Mouse (Mus musculus): ENCODE results near the gene Itgb2l. TPM values are rescaled to one million over a fixed set of nuclear protein-coding genes. Genes with fewer than 3 reads are reported as not detected.

Gene Itgb2l
- total RNA-seq, 1 experiment: not detected

- Histone ChIP-seq H3K36me3 (ENCODE audit: control insufficient read depth, insufficient read depth, low read length, poor library complexity, severe bottlenecking) (no peaks in the 10 kb centered on the region), H3K4me3 (ENCODE audit: insufficient read depth in 1 of 2, low read depth in 1 of 2, low read length in 2 of 2, poor library complexity in 1 of 2, severe bottlenecking in 1 of 2) (no peak overlapping the region), H3K27ac (ENCODE audit: insufficient read depth, low read depth, low read length, poor library complexity, severe bottlenecking) (no peak overlapping the region), H3K9me3 (ENCODE audit: control insufficient read depth, insufficient read depth, low read depth, low read length) (no peaks in the 10 kb centered on the region), H3K4me1 (ENCODE audit: control insufficient read depth in 2 of 2, insufficient read depth in 2 of 2, low read length in 2 of 2, poor library complexity in 1 of 2) (no peaks in the 10 kb centered on the region), H3K9ac (ENCODE audit: insufficient read depth, low read depth, low read length, poor library complexity, severe bottlenecking) (no peak overlapping the region)
- TF ChIP-seq HCFC1 (IDR thresholded peaks at IDR 0.05; ENCODE audit: borderline replicate concordance, insufficient read depth, low read length) (no peak), ZNF384 (IDR thresholded peaks at IDR 0.05; ENCODE audit: low read depth, low read length) (no peak), MAFK (IDR thresholded peaks at IDR 0.05; ENCODE audit: insufficient read depth, low read depth, low read length) (no peak), ZC3H11A (IDR thresholded peaks at IDR 0.05; ENCODE audit: borderline replicate concordance, low read depth, low read length) (no peak), CHD2 (IDR thresholded peaks at IDR 0.05; ENCODE audit: low read depth, low read length) (no peak)
- in situ Hi-C loops (cut with MboI; ENCODE audit: low sequenced_read_pairs in 2 of 2, unreplicated experiment in 2 of 2): no loop called here
- DNase-seq (ENCODE audit: low read depth, low spot score): no peak
These were observed 30.8 kb upstream of the Itgb2l start for GRCm38 (mm10) chr16:96474185-96474584.

DNA sequence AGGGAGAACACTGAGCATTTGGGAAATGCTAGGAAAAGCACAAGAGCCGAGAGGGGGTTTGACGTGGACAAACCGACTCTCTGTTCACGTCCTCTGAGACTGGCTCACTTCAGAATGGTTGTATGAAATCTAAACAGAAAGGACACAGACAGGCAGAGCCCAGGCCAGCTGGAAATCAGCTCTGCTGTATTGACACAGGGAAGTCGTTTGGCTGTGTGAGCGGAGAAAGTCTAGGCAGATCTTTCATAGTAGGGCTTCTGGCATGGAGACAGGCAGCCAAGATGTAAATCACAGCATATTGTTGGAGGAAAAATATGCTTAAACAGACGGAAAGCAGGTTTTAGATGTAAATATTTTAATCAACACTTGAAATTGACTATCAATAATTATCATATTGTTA is 29.4 kb upstream of the Itgb2l start:
- Histone ChIP-seq H3K27ac (ENCODE audit: insufficient read depth, low read depth, low read length, poor library complexity, severe bottlenecking) (no peak overlapping the region), H3K4me3 (ENCODE audit: insufficient read depth in 1 of 2, low read depth in 1 of 2, low read length in 2 of 2, poor library complexity in 1 of 2, severe bottlenecking in 1 of 2) (no peak overlapping the region), H3K36me3 (ENCODE audit: control insufficient read depth, insufficient read depth, low read length, poor library complexity, severe bottlenecking) (no peaks in the 10 kb centered on the region), H3K9me3 (ENCODE audit: control insufficient read depth, insufficient read depth, low read depth, low read length) (no peaks in the 10 kb centered on the region), H3K9ac (ENCODE audit: insufficient read depth, low read depth, low read length, poor library complexity, severe bottlenecking) (no peak overlapping the region), H3K4me1 (ENCODE audit: control insufficient read depth in 2 of 2, insufficient read depth in 2 of 2, low read length in 2 of 2, poor library complexity in 1 of 2) (no peaks in the 10 kb centered on the region)
- no peak for DNase-seq (ENCODE audit: low read depth, low spot score)
- in situ Hi-C loops (cut with MboI; ENCODE audit: low sequenced_read_pairs in 2 of 2, unreplicated experiment in 2 of 2): no loop called here
- TF ChIP-seq MAFK (IDR thresholded peaks at IDR 0.05; ENCODE audit: insufficient read depth, low read depth, low read length) (no peak), ZNF384 (IDR thresholded peaks at IDR 0.05; ENCODE audit: low read depth, low read length) (no peak), CHD2 (IDR thresholded peaks at IDR 0.05; ENCODE audit: low read depth, low read length) (no peak), HCFC1 (IDR thresholded peaks at IDR 0.05; ENCODE audit: borderline replicate concordance, insufficient read depth, low read length) (no peak), ZC3H11A (IDR thresholded peaks at IDR 0.05; ENCODE audit: borderline replicate concordance, low read depth, low read length) (no peak)

DNA sequence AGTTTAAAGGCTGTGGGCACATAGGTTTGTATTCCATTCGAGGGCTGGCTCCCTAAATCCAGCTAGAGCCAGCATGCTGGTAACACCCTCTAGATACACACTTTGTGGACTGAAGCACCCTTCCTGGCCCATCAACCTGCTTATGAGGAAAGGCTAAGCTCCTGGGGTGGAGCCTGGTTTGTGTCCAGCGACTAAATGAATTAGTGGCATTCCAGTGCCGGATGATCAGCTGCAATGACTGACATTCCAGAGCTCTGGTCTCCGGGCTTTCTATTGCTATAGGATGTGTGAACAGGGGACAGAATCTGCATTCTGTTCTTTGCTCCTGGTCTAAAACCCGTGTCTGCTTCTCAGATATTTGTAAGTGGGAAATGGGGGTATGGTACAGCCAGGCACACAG is 28.9 kb upstream of the Itgb2l start:
- no peak overlapping the region for H3K4me3 ChIP-seq (ENCODE audit: insufficient read depth in 1 of 2, low read depth in 1 of 2, low read length in 2 of 2, poor library complexity in 1 of 2, severe bottlenecking in 1 of 2)
- DNase-seq (ENCODE audit: low read depth, low spot score): no peak
- H3K36me3 ChIP-seq (ENCODE audit: control insufficient read depth, insufficient read depth, low read length, poor library complexity, severe bottlenecking): no peaks in the 10 kb centered on the region
- no peaks in the 10 kb centered on the region for H3K4me1 ChIP-seq (ENCODE audit: control insufficient read depth in 2 of 2, insufficient read depth in 2 of 2, low read length in 2 of 2, poor library complexity in 1 of 2)
- H3K27ac ChIP-seq (ENCODE audit: insufficient read depth, low read depth, low read length, poor library complexity, severe bottlenecking): no peak overlapping the region
- H3K9me3 ChIP-seq (ENCODE audit: control insufficient read depth, insufficient read depth, low read depth, low read length): no peaks in the 10 kb centered on the region
- in situ Hi-C loops (cut with MboI; ENCODE audit: low sequenced_read_pairs in 2 of 2, unreplicated experiment in 2 of 2): no loop called here
- TF ChIP-seq MAFK (IDR thresholded peaks at IDR 0.05; ENCODE audit: insufficient read depth, low read depth, low read length): no peak
- no peak for TF ChIP-seq HCFC1 (IDR thresholded peaks at IDR 0.05; ENCODE audit: borderline replicate concordance, insufficient read depth, low read length)
- no peak for TF ChIP-seq ZC3H11A (IDR thresholded peaks at IDR 0.05; ENCODE audit: borderline replicate concordance, low read depth, low read length)
- no peak for TF ChIP-seq CHD2 (IDR thresholded peaks at IDR 0.05; ENCODE audit: low read depth, low read length)
- no peak overlapping the region for H3K9ac ChIP-seq (ENCODE audit: insufficient read depth, low read depth, low read length, poor library complexity, severe bottlenecking)

DNA sequence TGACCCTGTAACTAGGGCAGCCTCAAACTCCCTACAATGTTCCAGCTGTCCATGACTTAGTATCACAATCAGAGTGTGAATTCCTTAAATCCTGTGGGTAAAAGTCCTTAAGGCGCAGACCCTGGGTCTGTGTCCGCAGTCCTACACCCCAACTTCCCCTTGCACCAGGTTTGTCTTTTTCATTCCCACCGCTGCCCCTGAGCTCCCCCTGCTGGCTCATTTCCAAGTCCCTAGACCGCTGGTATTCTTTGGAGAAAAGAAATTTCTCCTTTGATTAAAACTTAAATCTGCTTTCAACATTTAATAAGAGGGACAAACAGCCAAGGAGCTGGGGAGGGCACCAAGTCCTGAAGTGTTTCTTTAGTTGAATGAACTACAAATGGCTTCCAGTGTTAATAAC is 26.2 kb upstream of the Itgb2l start:
- in situ Hi-C loops (cut with MboI; ENCODE audit: low sequenced_read_pairs in 2 of 2, unreplicated experiment in 2 of 2): no loop called here
- Histone ChIP-seq H3K4me1 (ENCODE audit: control insufficient read depth in 2 of 2, insufficient read depth in 2 of 2, low read length in 2 of 2, poor library complexity in 1 of 2) (no peaks in the 10 kb centered on the region), H3K9me3 (ENCODE audit: control insufficient read depth, insufficient read depth, low read depth, low read length) (no peaks in the 10 kb centered on the region), H3K36me3 (ENCODE audit: control insufficient read depth, insufficient read depth, low read length, poor library complexity, severe bottlenecking) (no peaks in the 10 kb centered on the region), H3K9ac (ENCODE audit: insufficient read depth, low read depth, low read length, poor library complexity, severe bottlenecking) (no peak overlapping the region), H3K4me3 (ENCODE audit: insufficient read depth in 1 of 2, low read depth in 1 of 2, low read length in 2 of 2, poor library complexity in 1 of 2, severe bottlenecking in 1 of 2) (no peak overlapping the region), H3K27ac (ENCODE audit: insufficient read depth, low read depth, low read length, poor library complexity, severe bottlenecking) (no peak overlapping the region)
- TF ChIP-seq ZC3H11A (IDR thresholded peaks at IDR 0.05; ENCODE audit: borderline replicate concordance, low read depth, low read length) (no peak), ZNF384 (IDR thresholded peaks at IDR 0.05; ENCODE audit: low read depth, low read length) (no peak), HCFC1 (IDR thresholded peaks at IDR 0.05; ENCODE audit: borderline replicate concordance, insufficient read depth, low read length) (no peak), MAFK (IDR thresholded peaks at IDR 0.05; ENCODE audit: insufficient read depth, low read depth, low read length) (no peak), CHD2 (IDR thresholded peaks at IDR 0.05; ENCODE audit: low read depth, low read length) (no peak)
- DNase-seq (ENCODE audit: low read depth, low spot score): peak; percentile 11

- H3K9me3 ChIP-seq (ENCODE audit: control insufficient read depth, insufficient read depth, low read depth, low read length): no peaks in the 10 kb centered on the region
- H3K4me3 ChIP-seq (ENCODE audit: insufficient read depth in 1 of 2, low read depth in 1 of 2, low read length in 2 of 2, poor library complexity in 1 of 2, severe bottlenecking in 1 of 2): no peak overlapping the region
- TF ChIP-seq CHD2 (IDR thresholded peaks at IDR 0.05; ENCODE audit: low read depth, low read length) (no peak), MAFK (IDR thresholded peaks at IDR 0.05; ENCODE audit: insufficient read depth, low read depth, low read length) (no peak), ZNF384 (IDR thresholded peaks at IDR 0.05; ENCODE audit: low read depth, low read length) (no peak), HCFC1 (IDR thresholded peaks at IDR 0.05; ENCODE audit: borderline replicate concordance, insufficient read depth, low read length) (no peak), ZC3H11A (IDR thresholded peaks at IDR 0.05; ENCODE audit: borderline replicate concordance, low read depth, low read length) (no peak)
- in situ Hi-C loops (cut with MboI; ENCODE audit: low sequenced_read_pairs in 2 of 2, unreplicated experiment in 2 of 2): no loop called here
- no peaks in the 10 kb centered on the region for H3K36me3 ChIP-seq (ENCODE audit: control insufficient read depth, insufficient read depth, low read length, poor library complexity, severe bottlenecking)
- H3K9ac ChIP-seq (ENCODE audit: insufficient read depth, low read depth, low read length, poor library complexity, severe bottlenecking): no peak overlapping the region
- H3K27ac ChIP-seq (ENCODE audit: insufficient read depth, low read depth, low read length, poor library complexity, severe bottlenecking): no peak overlapping the region
- H3K4me1 ChIP-seq (ENCODE audit: control insufficient read depth in 2 of 2, insufficient read depth in 2 of 2, low read length in 2 of 2, poor library complexity in 1 of 2): no peaks in the 10 kb centered on the region
- no peak for DNase-seq (ENCODE audit: low read depth, low spot score)
These were observed 25.3 kb upstream of the Itgb2l start for GRCm38 (mm10) chr16:96468698-96469097.

All from ES-E14 (cell line).